Mouse (Mus musculus): ENCODE results near the gene Casq1.

The Casq1 gene

DNA sequence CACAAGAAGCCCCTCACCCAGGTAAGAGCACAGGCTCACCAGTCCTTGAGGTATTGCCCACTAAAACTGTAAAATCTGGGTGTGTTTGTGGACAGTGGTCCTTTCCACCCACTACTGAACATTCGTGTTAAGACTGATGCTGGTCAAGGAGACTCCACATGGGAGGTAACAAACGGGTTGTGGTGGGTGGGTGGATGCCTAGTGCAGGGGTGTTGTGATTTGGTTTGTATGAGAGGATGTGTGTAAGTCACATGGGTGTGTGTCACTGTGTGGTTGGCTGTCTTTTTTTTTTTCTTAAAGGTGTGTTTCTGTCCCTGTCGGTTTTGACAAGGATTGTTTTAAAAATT lies 14.0 kb downstream of the Casq1 start:
- DNase-seq, result no peak

DNA sequence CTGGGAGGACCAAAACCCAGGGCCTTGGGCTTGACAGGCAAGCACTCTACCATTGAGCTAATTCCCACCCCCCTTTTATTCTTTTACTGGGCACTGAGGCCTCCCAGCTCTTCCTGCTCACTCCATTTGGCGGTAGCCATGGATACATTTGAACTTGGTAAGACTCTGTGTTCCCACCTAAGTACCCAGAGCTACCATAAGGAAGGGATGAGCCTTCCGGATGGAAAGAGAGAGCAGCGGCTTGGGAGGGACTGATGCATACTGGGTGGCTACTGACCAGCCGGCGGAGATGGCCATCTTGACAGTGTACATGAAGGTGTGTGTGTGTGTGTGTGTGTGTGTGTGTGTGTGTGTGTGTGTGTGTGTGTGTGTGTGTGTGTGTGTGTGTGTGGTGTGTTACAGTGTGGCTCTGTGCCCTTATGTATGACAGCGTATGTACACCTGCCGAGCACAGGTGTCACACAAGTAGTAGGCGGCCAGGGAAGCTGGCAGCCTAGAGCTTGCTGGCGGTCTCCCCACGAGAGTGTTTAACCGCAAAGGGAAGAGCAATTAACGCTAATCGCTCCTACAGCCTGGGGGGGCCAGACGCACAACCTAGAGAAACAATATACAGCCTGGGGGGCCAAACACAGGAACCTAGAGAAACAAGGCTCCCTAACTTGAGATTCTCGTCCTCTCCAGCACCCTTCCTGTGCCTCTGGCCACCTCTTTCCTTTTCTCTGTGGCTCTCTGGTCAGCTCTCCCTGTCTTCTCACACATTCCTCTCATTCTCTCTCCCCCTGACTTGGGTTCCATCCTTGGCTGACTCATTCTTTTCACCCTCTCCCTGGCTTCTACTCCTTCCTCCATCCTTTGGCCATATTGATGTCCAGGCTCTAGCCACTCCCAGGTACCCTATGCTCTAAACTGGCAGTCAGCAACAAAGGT lies 14.6 kb downstream of the Casq1 start:
- DNase-seq, result no peak

DNA sequence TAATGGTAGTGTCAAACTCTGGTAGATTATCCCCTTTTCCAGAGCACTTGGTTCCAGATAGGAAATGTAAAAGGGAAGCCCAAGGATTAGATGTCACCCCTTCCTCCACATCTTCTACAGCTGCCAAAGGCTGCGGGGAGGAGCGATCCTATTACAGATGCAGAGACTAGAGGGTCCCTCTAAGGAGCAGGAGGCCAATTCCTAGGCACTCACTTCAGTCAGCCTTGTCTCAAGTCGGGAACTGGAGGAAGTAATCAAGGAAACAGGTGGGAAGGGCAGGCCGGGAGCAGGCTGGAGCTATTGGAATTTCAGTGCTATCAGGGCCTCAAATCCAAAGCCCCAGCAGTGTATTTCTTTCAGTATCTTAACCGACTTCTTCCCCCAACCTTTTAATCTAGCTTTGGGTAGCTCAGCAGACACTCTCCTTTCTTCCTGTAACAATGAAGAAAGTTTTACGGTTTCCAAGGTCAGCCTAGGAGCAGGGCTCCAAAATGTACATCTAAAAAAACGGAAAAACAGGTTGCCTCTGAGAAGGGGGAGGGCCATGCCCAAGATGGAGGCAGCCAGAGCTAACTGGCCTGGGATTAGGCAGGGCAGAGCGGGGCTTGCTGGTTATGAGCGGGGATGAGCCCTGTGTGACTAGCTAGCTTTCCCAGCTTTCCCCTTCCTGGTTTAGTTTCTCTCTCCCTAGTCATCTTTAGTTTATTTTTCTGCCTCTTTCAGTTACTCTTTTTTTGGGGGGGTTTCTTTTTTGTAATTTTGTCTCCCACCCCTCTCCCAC lies 15.4 kb downstream of the Casq1 start:
- DNase-seq, result no peak

DNA sequence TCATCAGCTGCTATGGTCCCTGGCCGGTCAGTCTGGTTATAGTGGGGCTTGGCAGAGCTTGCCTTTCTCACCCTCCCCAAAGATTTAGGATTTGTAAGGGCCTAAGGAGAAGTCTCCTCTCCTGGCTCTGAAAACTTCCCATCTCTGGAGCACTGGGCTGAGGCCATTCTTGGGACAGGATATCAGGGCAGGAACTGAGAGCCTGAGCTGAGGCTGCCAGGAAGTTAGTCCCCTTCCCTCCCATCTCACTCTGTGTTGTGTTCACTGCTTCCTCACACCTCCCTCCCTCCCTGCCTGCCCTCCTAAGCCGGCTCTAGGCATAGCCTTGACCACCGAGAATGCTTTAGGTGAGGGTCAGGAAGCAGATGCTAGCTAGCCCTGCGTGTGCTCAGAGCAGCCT lies 16.1 kb downstream of the Casq1 start:
- DNase-seq, result no peak

GRCm38 (mm10) chr1:172202894-172203522 lies 16.7 kb downstream of the Casq1 start:
- no peak for DNase-seq

DNA sequence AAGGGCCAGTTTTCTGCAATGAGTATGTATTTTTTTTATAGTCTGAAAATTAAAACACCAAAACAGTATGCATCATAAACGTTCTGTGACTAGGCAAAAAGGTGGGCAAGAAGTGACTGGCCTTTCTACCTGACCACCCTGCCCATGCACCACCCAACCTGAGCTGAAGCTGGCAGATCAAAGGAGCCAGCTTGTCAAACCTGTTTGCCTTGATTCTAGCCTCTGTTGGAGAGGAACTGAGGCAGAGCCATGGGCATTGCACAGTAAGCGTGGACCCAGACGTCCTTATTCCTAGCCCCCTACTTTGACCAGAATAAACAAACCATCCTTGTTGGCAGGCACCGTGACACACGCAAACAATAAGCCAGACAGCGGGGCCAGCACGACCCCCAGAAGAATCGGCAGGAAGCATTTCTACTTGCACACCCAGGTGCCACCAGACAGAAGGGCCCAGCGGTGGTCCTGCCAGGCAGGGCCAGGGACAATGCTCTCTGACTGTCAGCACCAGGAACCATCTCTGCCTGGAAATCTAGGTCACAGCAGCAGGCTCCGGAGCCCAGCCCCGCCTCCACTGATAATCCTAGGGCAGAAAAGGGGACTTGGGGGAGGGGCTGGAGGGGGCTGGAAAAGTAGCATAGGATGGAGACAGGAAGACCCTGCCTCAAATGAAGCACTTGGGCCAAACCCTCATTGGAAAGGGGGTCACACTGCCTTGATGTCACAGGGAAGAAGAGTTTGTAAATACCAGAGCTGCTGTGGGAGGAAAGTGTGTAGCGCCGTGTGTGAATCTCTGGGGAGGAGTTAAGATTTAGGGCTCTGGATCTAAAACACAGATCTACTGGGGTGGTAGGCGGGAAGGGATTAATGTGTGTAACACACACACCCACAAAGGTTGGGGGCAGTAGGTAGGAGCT lies 17.4 kb downstream of the Casq1 start:
- no peak for DNase-seq

- no peak for DNase-seq
Observed at GRCm38 (mm10) chr1:172200871-172201447, 18.7 kb downstream of the Casq1 start.

GRCm38 (mm10) chr1:172200161-172200560 lies 19.5 kb downstream of the Casq1 start:
- no peak for DNase-seq

DNA sequence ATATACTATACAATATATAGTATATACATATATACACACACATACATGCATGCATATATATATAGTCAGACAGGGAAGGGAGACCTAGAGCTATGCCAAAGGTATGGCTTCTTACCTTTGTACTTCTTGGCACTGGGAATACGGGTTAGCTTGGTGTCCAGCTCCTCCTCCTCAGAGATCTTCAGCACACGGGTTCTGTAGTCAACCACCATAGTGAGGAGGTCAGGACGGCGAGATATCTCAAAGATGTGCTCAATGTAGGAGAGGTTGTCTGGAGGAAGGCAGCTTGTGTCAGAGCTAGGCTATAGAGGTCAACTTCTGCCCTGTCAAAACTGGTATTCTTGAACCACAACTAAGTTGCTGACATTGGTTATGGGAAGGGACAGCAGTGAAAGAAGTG lies 20.7 kb downstream of the Casq1 start:
- DNase-seq, result no peak

DNA sequence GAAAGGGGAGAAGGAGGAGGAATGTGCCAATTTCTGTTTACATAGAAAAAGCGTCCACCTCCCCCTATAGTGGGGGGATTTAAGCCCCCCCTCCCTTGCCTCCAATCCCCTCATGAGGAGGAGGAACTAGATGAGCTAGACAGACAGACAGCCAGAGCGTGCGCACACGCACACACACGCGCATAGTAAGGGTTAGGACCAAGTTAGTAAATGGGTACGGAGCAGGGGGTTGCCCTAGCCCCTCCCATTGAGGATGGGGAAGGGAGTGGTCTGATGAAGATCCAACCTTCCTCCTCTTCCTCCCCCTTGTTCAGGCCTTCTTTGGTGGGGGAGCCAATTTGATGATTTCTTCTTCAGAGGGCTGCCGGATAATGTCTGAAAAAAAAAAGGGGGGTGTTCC lies 21.4 kb downstream of the Casq1 start:
- DNase-seq, result no peak

DNA sequence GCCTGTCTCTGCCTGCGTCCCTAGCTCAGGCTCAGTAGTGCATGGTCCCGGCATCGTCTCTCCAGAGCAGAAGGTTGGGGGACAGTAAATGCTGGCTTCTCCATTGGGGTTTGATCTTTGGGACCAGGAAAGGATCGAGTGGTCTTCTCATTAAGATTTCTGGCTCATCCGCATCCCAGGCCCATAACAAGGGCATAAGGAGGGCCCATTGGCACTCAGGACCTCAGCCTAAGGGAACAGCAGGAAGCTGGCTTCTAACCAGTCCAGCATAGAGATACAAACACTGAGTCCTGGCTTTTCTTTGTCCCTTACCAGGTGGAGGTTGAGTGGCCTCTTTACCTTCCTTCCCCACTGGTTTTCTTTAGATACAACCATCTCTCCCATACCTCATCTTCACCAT lies 21.8 kb downstream of the Casq1 start:
- DNase-seq, result no peak

DNA sequence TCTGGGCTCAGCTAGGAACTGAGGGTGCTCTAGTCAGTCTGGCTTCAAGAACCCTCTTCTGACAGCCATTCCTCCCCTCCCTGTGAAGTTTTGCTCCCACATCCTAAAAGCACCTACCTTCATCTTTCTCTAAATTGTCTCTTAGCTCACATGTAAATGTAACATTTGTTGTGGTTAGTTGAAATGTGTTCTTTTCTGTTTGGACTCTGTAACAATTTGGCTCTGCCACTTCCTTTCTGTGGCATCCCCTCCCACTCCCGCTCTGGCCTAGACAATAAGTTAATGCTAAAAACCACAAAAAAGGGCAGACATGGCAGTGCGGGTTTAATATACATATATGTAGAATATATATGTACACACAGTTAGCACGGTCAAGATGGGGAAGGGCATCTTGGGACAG lies 22.5 kb downstream of the Casq1 start:
- DNase-seq, result no peak

GRCm38 (mm10) chr1:172194435-172194834 lies 25.2 kb downstream of the Casq1 start:
- no peak for DNase-seq

DNA sequence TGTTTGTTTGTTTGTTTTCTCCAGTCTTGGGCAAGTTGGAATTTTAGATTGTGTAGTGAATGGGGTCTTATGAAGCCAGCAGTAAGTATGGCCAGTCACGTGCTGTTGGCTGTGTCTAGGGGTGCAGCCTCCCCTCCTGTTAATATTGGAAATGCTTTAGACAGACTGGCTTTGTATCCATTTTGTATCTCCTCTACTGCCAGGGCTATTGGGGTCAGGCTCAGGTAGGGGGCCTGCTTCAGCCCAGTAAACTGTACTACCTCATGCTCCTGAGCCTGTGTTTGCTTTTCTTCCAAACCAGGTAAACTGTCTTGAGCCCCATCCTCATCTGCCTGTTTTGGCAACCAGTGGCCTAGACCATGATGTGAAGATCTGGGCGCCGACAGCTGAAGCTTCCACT lies 27.5 kb downstream of the Casq1 start:
- DNase-seq, result no peak

GRCm38 (mm10) chr1:172191578-172191977 lies 28.1 kb downstream of the Casq1 start:
- DNase-seq, result no peak

- no peak for DNase-seq
Observed at GRCm38 (mm10) chr1:172188891-172189290, 30.8 kb downstream of the Casq1 start.

DNA sequence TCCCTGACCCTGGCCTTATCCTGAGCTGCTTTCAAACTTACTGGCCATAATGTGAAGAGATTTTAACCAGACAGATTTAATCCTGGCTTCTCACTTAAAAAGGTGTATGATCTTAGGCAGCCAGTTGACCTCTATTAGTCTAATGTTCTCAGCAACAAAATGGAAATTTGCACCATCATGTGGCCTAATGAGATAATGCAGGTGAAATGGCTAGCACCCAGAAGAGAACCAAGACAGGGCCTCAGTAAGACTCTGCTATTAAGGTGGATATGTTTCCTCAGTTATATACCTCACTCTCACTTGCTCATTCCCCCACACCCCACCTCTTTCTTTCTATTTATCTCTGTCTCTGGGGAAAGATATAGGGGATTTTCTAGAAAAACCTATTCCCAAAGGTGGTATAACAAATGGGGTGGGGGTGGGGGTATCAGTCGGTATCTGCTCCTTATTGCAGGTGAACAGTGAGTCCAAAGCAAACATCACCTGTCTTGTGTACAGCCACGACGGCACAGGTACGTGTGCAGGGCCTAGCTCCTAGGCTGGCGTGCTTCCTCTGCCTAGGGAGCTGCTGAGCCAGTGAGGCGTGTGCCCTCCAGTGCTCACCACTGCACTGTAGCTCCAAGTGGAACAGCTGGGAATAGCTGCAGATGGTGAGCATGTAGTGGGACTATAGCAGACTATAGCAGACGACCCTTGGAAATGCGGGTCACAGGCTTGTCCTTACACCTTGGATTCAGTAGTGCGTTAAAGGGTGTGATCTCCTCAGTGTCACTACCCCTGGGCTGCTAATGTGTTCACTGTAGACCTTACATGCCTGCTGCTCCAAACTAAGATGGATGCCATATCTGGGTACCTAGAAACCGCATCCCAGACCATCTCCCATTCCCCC lies 33.0 kb downstream of the Casq1 start:
- no peak for DNase-seq

DNA sequence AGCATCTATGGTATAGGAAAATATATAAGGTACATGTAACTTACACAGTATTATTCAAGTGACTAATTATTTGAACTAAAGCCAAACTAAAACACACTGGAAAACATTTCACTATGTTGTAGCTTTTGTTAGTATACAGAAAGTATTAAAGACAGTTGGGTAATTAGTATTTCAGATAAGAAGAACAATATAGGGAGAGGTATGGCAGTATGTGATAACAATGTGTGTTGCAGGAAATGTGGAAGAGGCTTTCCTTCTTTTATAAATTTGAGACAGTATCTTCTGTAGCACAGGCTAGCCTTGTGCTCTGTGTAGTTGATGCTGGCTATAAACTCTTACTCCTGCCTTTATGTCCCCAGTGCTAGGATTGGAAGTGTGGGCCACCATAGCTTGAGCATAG lies 35.8 kb downstream of the Casq1 start:
- DNase-seq, result no peak

DNA sequence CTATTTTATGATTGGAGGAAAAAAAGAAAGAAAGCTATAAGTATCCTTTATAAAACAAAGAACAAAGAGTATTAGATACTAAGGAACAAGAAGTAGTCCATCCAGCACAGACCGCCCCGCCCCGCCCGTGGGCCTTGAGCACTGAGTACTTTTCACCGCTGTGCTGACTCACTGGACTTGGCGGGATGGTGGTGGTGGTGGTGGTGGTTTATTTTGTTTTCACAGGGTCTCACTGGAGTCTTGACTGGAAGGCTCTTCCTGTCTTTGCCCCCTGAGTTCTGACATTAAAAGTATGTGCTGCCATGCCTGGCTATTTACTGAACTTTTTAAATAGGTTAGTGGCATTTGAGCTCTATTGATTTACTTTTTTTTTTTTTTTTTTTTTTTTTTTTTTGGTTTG lies 36.6 kb downstream of the Casq1 start:
- DNase-seq, result no peak

- no peak for DNase-seq
Observed at GRCm38 (mm10) chr1:172181777-172182176, 37.9 kb downstream of the Casq1 start.

DNA sequence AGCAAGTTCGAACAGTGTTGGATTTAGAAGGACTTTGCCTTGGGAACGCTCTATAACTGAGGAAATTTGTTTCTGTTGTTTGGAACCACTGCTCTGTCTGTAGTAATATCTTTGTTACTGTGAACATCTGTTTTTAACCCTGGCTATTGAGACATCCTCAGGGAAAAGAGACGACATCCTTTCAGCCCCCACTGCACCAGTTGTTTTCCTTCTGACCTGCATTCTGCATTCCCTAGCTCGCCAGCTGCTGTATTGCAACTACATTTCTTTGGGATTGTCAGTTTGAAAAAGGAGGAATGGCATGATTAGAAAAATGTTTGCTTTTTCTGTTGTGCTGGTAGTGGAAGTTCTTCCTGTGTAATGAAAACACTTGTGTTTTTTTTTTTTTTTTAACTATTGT lies 38.8 kb downstream of the Casq1 start:
- DNase-seq, result no peak
